Mouse (Mus musculus) midbrain, postnatal 0 days (tissue): Measurements from ENCODE around the gene Akap2. TPM values are rescaled to one million over a fixed set of nuclear protein-coding genes. Genes with fewer than 3 reads are reported as not detected.

ENCODE experiments used
- ATAC-seq: fragments of 200-750 bp; cut with Nextera tagmentation; 2 replicates; pipeline ENCODE4 v1.8.0; 2017; ENCODE audit warnings: moderate number of reproducible peaks, mild to moderate bottlenecking, moderate TSS enrichment, moderate library complexity; ENCODE audit not compliant: low FRiP score
- DNase-seq: peaks from one replicate; pipeline ENCODE4 v3.0.0-alpha.2; 2015; ENCODE audit warnings: low spot score
- H3K27ac ChIP-seq: fragments of 300-500 bp; sonication (generic); 2 replicates; pipeline ENCODE4 v1.5.1; 2014; ENCODE audit warnings: low read depth, mild to moderate bottlenecking, low read length, mixed read lengths
- H3K27me3 ChIP-seq: fragments of 300-500 bp; sonication (generic); 2 replicates; pipeline ENCODE4 v1.6.1; 2014; ENCODE audit warnings: low read length, control low read depth, mixed read lengths; ENCODE audit not compliant: insufficient read depth
- H3K36me3 ChIP-seq: fragments of 300-500 bp; sonication (generic); 2 replicates; pipeline ENCODE4 v1.6.1; 2014; ENCODE audit warnings: low read length, control low read depth, mixed read lengths; ENCODE audit not compliant: insufficient read depth
- H3K4me1 ChIP-seq: fragments of 300-500 bp; sonication (generic); 2 replicates; pipeline ENCODE4 v1.6.1; 2014; ENCODE audit warnings: mild to moderate bottlenecking, control low read depth, antibody characterized with exemption, low read length, mixed read lengths; ENCODE audit not compliant: insufficient read depth
- H3K4me2 ChIP-seq: fragments of 300-500 bp; sonication (generic); 2 replicates; pipeline ENCODE4 v1.6.1; 2014; ENCODE audit warnings: low read depth, mild to moderate bottlenecking, low read length, mixed read lengths; ENCODE audit not compliant: poor library complexity, severe bottlenecking
- H3K4me3 ChIP-seq: fragments of 300-500 bp; sonication (generic); 2 replicates; pipeline ENCODE4 v1.5.1; 2014; ENCODE audit warnings: low read depth, mild to moderate bottlenecking, low read length, moderate library complexity
- H3K9ac ChIP-seq: fragments of 300-500 bp; sonication (generic); replicated peaks from 2 replicates; pipeline ENCODE4 v1.6.1; 2014; ENCODE audit warnings: mild to moderate bottlenecking, low read length, moderate library complexity, mixed read lengths; ENCODE audit not compliant: poor library complexity, severe bottlenecking
- H3K9me3 ChIP-seq: fragments of 300-500 bp; sonication (generic); 2 replicates; pipeline ENCODE4 v1.6.1; 2016; ENCODE audit warnings: low read length, control low read depth
- CTCF ChIP-seq: IDR thresholded peaks from 2 replicates; pipeline ENCODE4 v1.5.1; 2016; ENCODE audit warnings: antibody characterized with exemption, mild to moderate bottlenecking
- WGBS: fragments of 180-500 bp; shearing (Covaris S2); extraction: QIAGEN DNeasy Blood & Tissue Kit; methylation state at CpG from one replicate; pipeline ENCODE4 v1.1.7; 2014; 5-methylcytosine and 5-hydroxymethylcytosine counted together
- polyA plus RNA-seq: library from polyadenylated mRNA; unstranded; fragments of >200 nt; fragmentation: Nextera tagmentation; extraction: Ambion mirVana; gene quantifications from 2 replicates; pipeline ENCODE4 v1.2.1, GENCODE M21; 2015
- total RNA-seq: library from RNA; depleted of rRNA; stranded (reverse); fragments of >200 nt; gene quantifications from 2 replicates; pipeline ENCODE4 v1.2.3, GENCODE M21; 2014; rRNA removed

Akap2 gene
- total RNA-seq (18.8 and 24.4 TPM in 2 replicates), polyA plus RNA-seq (10.7 and 12.1 TPM in 2 replicates)

- Histone ChIP-seq H3K4me2 (no peak within 1 kb of the TSS), H3K4me1 (no peaks in the 10 kb centered on the region), H3K27me3 (no peaks in the 10 kb centered on the region), H3K4me3 (no peak within 1 kb of the TSS), H3K36me3 (no peaks in the 10 kb centered on the region), H3K9ac (no peak within 1 kb of the TSS), H3K9me3 (no peaks in the 10 kb centered on the region), H3K27ac (no peak within 1 kb of the TSS)
- 69% methylated on average over 9 of the region's 9 CpGs for WGBS
- ATAC-seq (no peak), DNase-seq (no peak)
- no peak for TF ChIP-seq CTCF
These were observed at the start of gene Akap2 for GRCm38 (mm10) chr4:57717354-57717753. Gene Akap2, plus strand, starts transcription at chr4:57717657.

GRCm38 (mm10) chr4:57670813-57671469 lies 46.5 kb upstream of the Akap2 start:
- peak; percentile 30 for DNase-seq
- H3K4me3 ChIP-seq: no peak overlapping the region
- WGBS: 70% methylated on average over 7 of the region's 7 CpGs

GRCm38 (mm10) chr4:57672541-57672940 lies 44.9 kb upstream of the Akap2 start:
- Histone ChIP-seq H3K27ac (no peak overlapping the region), H3K4me3 (no peak overlapping the region), H3K9ac (no peak overlapping the region), H3K27me3 (no peaks in the 10 kb centered on the region), H3K36me3 (0 out of 2 replicates have a peak, but pooled peaks cover 2% of the 10 kb centered on the region), H3K9me3 (no peaks in the 10 kb centered on the region), H3K4me1 (no peaks in the 10 kb centered on the region), H3K4me2 (no peak overlapping the region)
- 81% methylated on average over 4 of the region's 4 CpGs for WGBS
- no peak for TF ChIP-seq CTCF
- DNase-seq (no peak), ATAC-seq (no peak)

More at GRCm38 (mm10) chr4:57670813-57671469, 46.5 kb upstream of the Akap2 start:
- Histone ChIP-seq H3K36me3 (0 out of 2 replicates have a peak, but pooled peaks cover under 1% of the 10 kb centered on the region), H3K4me1 (no peaks in the 10 kb centered on the region), H3K27ac (no peak overlapping the region), H3K9me3 (no peaks in the 10 kb centered on the region), H3K9ac (no peak overlapping the region), H3K4me2 (no peak overlapping the region), H3K27me3 (no peaks in the 10 kb centered on the region)
- peak; percentile 80 for TF ChIP-seq CTCF
- ATAC-seq: no peak

- DNase-seq (peak; percentile 82), ATAC-seq (peak; percentile 34; the same call in 1 of the 2 replicates)
- no peak overlapping the region for H3K4me3 ChIP-seq
- no peaks in the 10 kb centered on the region for H3K4me1 ChIP-seq
- H3K9me3 ChIP-seq: no peaks in the 10 kb centered on the region
- H3K36me3 ChIP-seq: 0 out of 2 replicates have a peak, but pooled peaks cover 2% of the 10 kb centered on the region
- H3K27ac ChIP-seq: no peak overlapping the region
- H3K9ac ChIP-seq: no peak overlapping the region
- WGBS: 17% methylated on average over 12 of the region's 12 CpGs
- no peaks in the 10 kb centered on the region for H3K27me3 ChIP-seq
- TF ChIP-seq CTCF: peak; percentile 94
- peak overlapping the region; percentile 34 for H3K4me2 ChIP-seq
These were observed 44.2 kb upstream of the Akap2 start for GRCm38 (mm10) chr4:57672996-57673906.

- Histone ChIP-seq H3K9ac (no peak overlapping the region), H3K27me3 (no peaks in the 10 kb centered on the region), H3K4me3 (no peak overlapping the region), H3K9me3 (no peaks in the 10 kb centered on the region), H3K4me2 (no peak overlapping the region), H3K27ac (no peak overlapping the region), H3K4me1 (no peaks in the 10 kb centered on the region), H3K36me3 (0 out of 2 replicates have a peak, but pooled peaks cover 2% of the 10 kb centered on the region)
- no peak for TF ChIP-seq CTCF
- WGBS: 80% methylated on average over 7 of the region's 7 CpGs
- no peak for DNase-seq
- no peak for ATAC-seq
These were observed 43.1 kb upstream of the Akap2 start for GRCm38 (mm10) chr4:57674351-57674750.
